Mouse (Mus musculus): Measurements from ENCODE around the gene Zfp800.

GRCm38 (mm10) chr6:28399791-28400190, 2.0 kb upstream of the Zfp800 start:
- no peak for TF ChIP-seq CTCF (IDR thresholded peaks at IDR 0.05; ENCODE audit: borderline replicate concordance, control insufficient read depth, extremely low read depth, insufficient read depth, low read length, poor library complexity)
- no peak for TF ChIP-seq POLR2A (IDR thresholded peaks at IDR 0.05; ENCODE audit: control insufficient read depth, extremely low read depth, insufficient read depth, low read length, poor library complexity)
